Mouse (Mus musculus): ENCODE measurements at regions not wholly inside any gene's neighbourhood (a gene's known extent, or its start where the extent isn't known, plus 50 kb on each side); places are given as distances from the start of the nearest gene placed in this dataset.

- DNase-seq (ENCODE audit: low spot score in 2 of 2) = no peak
Observed at GRCm38 (mm10) chr3:41156562-41156961, 73.7 kb upstream of the Pgrmc2 start.

DNA sequence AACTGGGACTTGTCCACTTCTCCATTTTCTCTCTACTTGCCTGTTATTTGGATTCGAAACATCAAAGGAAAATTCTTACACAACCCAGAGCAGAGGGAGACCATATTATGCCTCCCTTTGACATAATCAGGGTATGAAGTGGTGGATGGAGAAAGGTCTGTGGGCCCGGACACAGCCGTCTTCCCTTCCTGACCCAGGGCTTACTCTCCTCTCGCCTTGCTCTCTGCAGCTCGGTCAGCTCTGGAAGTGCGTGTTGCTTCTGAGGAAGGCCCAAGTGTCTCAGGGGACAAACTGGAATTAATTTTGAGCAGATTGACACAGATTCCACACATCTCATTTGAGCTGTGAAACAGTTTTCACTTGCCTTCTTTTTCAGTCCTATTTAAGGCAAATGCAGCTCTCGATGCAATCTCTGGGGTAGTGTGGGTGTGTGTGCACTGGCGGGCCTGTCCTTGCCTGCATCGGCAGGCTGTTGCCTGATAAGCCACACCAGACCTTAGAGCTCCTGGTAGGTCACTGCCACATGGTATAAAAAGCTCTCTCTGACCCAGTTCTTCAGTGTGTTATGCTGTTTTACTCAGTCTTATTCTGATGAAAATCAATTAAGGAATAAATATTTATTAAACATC, 72.4 kb upstream of the Pgrmc2 start:
- DNase-seq (ENCODE audit: low spot score in 2 of 2) = no peak

DNA sequence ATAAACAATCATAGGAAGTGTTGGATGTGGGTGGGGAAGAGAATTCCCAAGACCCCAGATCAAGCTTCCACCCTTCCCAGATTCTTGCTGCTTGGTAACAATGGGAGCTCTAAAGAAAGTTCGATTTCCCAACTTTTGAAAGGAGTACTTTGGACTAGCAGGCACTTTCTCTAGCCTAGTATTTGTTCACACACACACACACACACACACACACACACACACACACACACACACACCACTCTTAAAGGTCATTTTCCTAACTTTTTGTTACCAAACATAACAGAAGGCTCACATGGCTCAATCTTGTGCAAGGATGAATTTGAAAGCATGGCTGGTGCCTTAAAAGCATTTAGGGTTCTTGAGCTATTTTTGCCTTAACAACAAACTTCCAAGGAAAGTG, 71.6 kb upstream of the Pgrmc2 start:
- DNase-seq (ENCODE audit: low spot score in 2 of 2) = no peak

DNA sequence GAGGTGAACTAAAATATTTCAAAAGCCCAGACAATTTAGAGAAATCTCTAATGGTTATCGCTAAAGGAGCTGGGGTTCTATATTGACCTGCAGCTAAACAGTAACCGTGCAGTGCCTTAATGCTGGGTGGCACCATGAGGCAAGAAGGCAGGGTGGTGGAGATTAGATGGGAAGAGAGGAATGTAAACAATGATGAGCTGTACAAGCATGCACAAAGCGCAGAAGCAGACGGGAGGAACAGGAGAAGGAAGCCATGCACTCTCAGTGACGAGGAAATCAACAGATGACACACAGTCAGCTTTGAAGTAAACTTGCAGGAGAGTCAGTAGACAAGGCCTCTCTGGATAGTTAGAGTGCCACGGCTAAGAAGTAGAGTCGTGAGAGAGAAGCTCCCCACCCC, 69.1 kb upstream of the Pgrmc2 start:
- DNase-seq (ENCODE audit: low spot score in 2 of 2) = no peak

- no peak for DNase-seq (ENCODE audit: low spot score in 2 of 2)
Observed at GRCm38 (mm10) chr3:41140391-41140790, 57.5 kb upstream of the Pgrmc2 start.

DNA sequence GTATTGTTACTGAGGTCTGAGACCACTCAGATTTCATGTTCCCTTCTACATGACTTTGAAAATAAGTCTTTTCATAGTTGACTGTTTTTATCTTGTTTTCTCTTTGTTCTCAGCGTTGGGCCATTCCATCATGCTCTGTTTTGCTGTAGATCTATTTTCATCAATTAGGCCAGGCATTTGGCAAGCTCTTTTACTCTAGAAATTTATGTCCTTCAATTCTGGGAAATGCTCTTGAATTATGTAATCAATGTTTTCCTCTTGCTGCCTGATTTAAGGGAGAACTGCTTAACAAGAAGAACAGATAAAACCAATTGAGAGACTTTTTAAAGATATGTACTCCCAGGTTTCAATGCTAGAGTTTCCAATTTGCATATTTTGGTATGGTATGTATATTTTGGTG, 55.1 kb upstream of the Pgrmc2 start:
- DNase-seq (ENCODE audit: low spot score in 2 of 2) = no peak

GRCm38 (mm10) chr3:41132889-41133288, 50.0 kb upstream of the Pgrmc2 start:
- DNase-seq (ENCODE audit: low spot score in 2 of 2) = no peak
